Mouse (Mus musculus): ENCODE measurements around the gene Med23.

Med23 gene

DNA sequence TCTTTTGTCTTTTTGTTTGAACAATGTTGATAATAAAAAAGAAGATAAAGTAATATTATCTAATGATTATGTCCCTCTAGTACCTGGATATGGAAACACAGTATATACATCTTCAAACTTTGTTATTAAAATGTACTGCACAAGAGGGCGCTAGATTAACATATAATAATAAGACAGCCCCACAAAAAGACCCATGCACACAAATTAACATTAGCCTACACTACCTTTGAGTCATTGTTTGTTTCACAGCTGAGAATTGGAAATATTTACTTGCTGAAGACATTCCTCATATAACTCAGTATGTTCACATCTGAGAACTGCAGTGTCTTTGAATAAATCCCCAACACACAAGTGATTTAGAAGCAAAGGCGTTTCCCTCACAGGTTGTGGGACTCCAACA is 91.3 kb downstream of the Med23 start:
- DNase-seq (ENCODE audit: low read depth, low spot score) = peak; percentile 9

DNA sequence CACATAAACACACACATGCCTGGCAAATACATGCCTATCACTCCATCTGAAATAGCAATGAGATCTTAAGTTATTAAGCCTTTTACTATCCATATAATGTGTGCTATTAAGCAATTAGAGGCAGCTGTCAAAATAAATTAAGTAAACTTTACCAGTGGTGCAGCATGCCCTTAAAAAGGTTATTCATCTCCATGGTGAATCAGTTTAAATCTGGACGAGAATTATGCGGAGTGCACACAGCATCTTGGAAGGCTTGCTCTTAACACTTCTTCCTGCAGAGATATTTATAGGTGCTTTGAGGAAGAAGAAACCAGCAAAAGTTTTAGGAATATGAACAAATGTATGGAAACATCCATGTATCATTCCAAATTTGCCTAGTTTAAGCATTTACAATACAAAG is 92.1 kb downstream of the Med23 start:
- no peak for DNase-seq (ENCODE audit: low read depth, low spot score)
